Comparison of ENCODE assay signal across 8 mouse cellular contexts in genomic region chr11:97994539-97995100, GRCm38 (mm10). TPM values are rescaled to one million over a fixed set of nuclear protein-coding genes. Genes with fewer than 3 reads are reported as not detected.
DNase-seq lines count a peak whose midpoint lies in the region; ATAC-seq and TF ChIP-seq lines count a peak whose summit lies in the region.

No protein-coding gene starts in this region.

- H3K4me1 ChIP-seq in ES-Bruce4 (ENCODE audit: control insufficient read depth, insufficient read depth, low read length): peaks cover 4% of the 10 kb centered on the region
- peaks cover 14% of the 10 kb centered on the region; the same call in 1 of the 2 replicates for H3K4me1 ChIP-seq in embryonic facial prominence, embryonic 14.5 days (ENCODE audit: control insufficient read depth, insufficient read depth, low read length)
- H3K4me1 ChIP-seq in heart, embryonic 14.5 days (ENCODE audit: control insufficient read depth in 2 of 2, insufficient read depth in 2 of 2, low read length in 2 of 2): peaks cover 14 to 19% of the 10 kb centered on the region in 2 experiments

- peak; percentile 84 to 92 for DNase-seq in adrenal gland, postnatal 36 days
- DNase-seq in embryonic facial prominence, embryonic 14.5 days (ENCODE audit: low spot score): peak; percentile 68
- DNase-seq in kidney, postnatal 10 days: peak; percentile 88
- DNase-seq in skeletal muscle tissue, adult 2 months (ENCODE audit: low read depth, low spot score): peak; percentile 65
- no peak for DNase-seq in frontal cortex, postnatal 36 days (ENCODE audit: low spot score in 2 of 2)

- TF ChIP-seq POLR2A in ES-Bruce4 (IDR thresholded peaks at IDR 0.05; ENCODE audit: insufficient read depth, low read length): no peak

- H3K4me3 ChIP-seq in ES-Bruce4 (ENCODE audit: low read depth, low read length): peak overlapping the region; percentile 65
- H3K4me3 ChIP-seq in embryonic facial prominence, embryonic 14.5 days (ENCODE audit: low read depth, low read length): peak overlapping the region; percentile 49
- peak overlapping the region; percentile 42 to 50 for H3K4me3 ChIP-seq in heart, embryonic 14.5 days (ENCODE audit: control insufficient read depth in 1 of 2, insufficient read depth in 1 of 2, low read depth in 1 of 2, low read length in 2 of 2)

- TF ChIP-seq CTCF in ES-Bruce4 (IDR thresholded peaks at IDR 0.05; ENCODE audit: low read depth, low read length): peak; percentile 81

- no peak overlapping the region for H3K27ac ChIP-seq in ES-Bruce4 (ENCODE audit: insufficient read depth, low read length)
- no peak overlapping the region for H3K27ac ChIP-seq in embryonic facial prominence, embryonic 14.5 days (replicated peaks; ENCODE audit: low read depth, low read length)
- no peak overlapping the region for H3K27ac ChIP-seq in heart, embryonic 14.5 days (replicated peaks in 1 of 2; ENCODE audit: control insufficient read depth in 1 of 2, insufficient read depth in 1 of 2, low read depth in 2 of 2, low read length in 2 of 2)

- peak overlapping the region; percentile 81 for H3K9ac ChIP-seq in ES-Bruce4 (ENCODE audit: low read depth, poor library complexity, severe bottlenecking)
- no peak overlapping the region for H3K9ac ChIP-seq in embryonic facial prominence, embryonic 14.5 days (ENCODE audit: low read depth, low read length)
- H3K9ac ChIP-seq in heart, embryonic 14.5 days (ENCODE audit: low read length): peak overlapping the region; percentile 51

- peak; percentile 53; the same call in 1 of the 2 replicates for ATAC-seq in embryonic facial prominence, embryonic 14.5 days (ENCODE audit: low read depth)
- ATAC-seq in heart, embryonic 14.5 days (ENCODE audit: insufficient number of reproducible peaks, insufficient read depth, low FRiP score, low read depth): peak; percentile 41; the same call in 1 of the 2 replicates
- peak; percentile 73 for ATAC-seq in megakaryocyte, adult 5-6 weeks (ENCODE audit: poor library complexity, severe bottlenecking)

- peak overlapping the region; percentile 87 for H3K4me2 ChIP-seq in embryonic facial prominence, embryonic 14.5 days (ENCODE audit: low read depth, low read length)
- peak overlapping the region; percentile 83 for H3K4me2 ChIP-seq in heart, embryonic 14.5 days (ENCODE audit: low read length)

- WGBS in embryonic facial prominence, embryonic 14.5 days: 14% methylated on average over 9 of the region's 13 CpGs
- 5% methylated on average over 13 of the region's 13 CpGs for WGBS in heart, embryonic 14.5 days

- H3K36me3 ChIP-seq in ES-Bruce4 (ENCODE audit: control insufficient read depth, insufficient read depth, low read length, poor library complexity, severe bottlenecking): no peaks in the 10 kb centered on the region
- no peaks in the 10 kb centered on the region for H3K36me3 ChIP-seq in embryonic facial prominence, embryonic 14.5 days (ENCODE audit: control insufficient read depth, insufficient read depth, low read length)
- H3K36me3 ChIP-seq in heart, embryonic 14.5 days (ENCODE audit: control insufficient read depth, insufficient read depth, low read length): no peaks in the 10 kb centered on the region

- H3K27me3 ChIP-seq in ES-Bruce4 (ENCODE audit: control insufficient read depth, insufficient read depth, low read length, poor library complexity, severe bottlenecking): no peaks in the 10 kb centered on the region
- H3K27me3 ChIP-seq in embryonic facial prominence, embryonic 14.5 days (replicated peaks; ENCODE audit: control insufficient read depth, insufficient read depth, low read length): no peaks in the 10 kb centered on the region
- H3K27me3 ChIP-seq in heart, embryonic 14.5 days (ENCODE audit: control insufficient read depth, insufficient read depth, low read length): peaks cover 5% of the 10 kb centered on the region; the same call in 1 of the 2 replicates

- H3K9me3 ChIP-seq in ES-Bruce4 (replicated peaks; ENCODE audit: control insufficient read depth, insufficient read depth, low read length, poor library complexity, severe bottlenecking): no peaks in the 10 kb centered on the region
- no peaks in the 10 kb centered on the region for H3K9me3 ChIP-seq in embryonic facial prominence, embryonic 14.5 days (ENCODE audit: control insufficient read depth, low read length)
- H3K9me3 ChIP-seq in heart, embryonic 14.5 days (ENCODE audit: control insufficient read depth, low read length): no peaks in the 10 kb centered on the region

- no peak for TF ChIP-seq EP300 in ES-Bruce4 (IDR thresholded peaks at IDR 0.05; ENCODE audit: insufficient read depth, low read depth, low read length)

RNA-seq across cellular contexts. Expression of gene Arl5c, which starts 1.4 kb away (rescaled TPM):
- polyA plus RNA-seq in ES-Bruce4 (2011; ENCODE audit: insufficient read depth, insufficient read length, low read depth, missing spikeins): 2.8 and 3.6 TPM in 2 replicates
- total RNA-seq in adrenal gland, postnatal 36 days (2021): under 1 TPM; 0.76 to 0.92 TPM
- 6.1 and 7.0 TPM in 2 replicates for polyA plus RNA-seq in embryonic facial prominence, embryonic 14.5 days (2014; fragmentation: Nextera tagmentation; extraction: Ambion mirVana)
- 3.2 and 4.0 TPM in 2 replicates for polyA plus RNA-seq in heart, embryonic 14.5 days (2014; fragmentation: Nextera tagmentation; extraction: Ambion mirVana)
- total RNA-seq in megakaryocyte, adult 5-6 weeks (2015): 42.9 and 56.3 TPM in 2 replicates
- total RNA-seq in megakaryocyte, adult 5-6 weeks (2017): 51.2 TPM in 2 replicates

RNA-seq across cellular contexts. Expression of gene Plxdc1, which starts 8.4 kb away (rescaled TPM):
- polyA plus RNA-seq in ES-Bruce4 (2011; ENCODE audit: insufficient read depth, insufficient read length, low read depth, missing spikeins): 3.0 and 3.3 TPM in 2 replicates
- total RNA-seq in adrenal gland, postnatal 36 days (2021): 10 to 100 TPM in 1 of 2 experiments, 1 to 10 TPM in 1; 7.1 to 17.2 TPM
- polyA plus RNA-seq in embryonic facial prominence, embryonic 14.5 days (2014; fragmentation: Nextera tagmentation; extraction: Ambion mirVana): 1.6 and 2.0 TPM in 2 replicates
- polyA plus RNA-seq in heart, embryonic 14.5 days (2014; fragmentation: Nextera tagmentation; extraction: Ambion mirVana): 0.43 and 0.66 TPM in 2 replicates
- total RNA-seq in megakaryocyte, adult 5-6 weeks (2015): 13.7 and 15.9 TPM in 2 replicates
- 6.3 and 6.7 TPM in 2 replicates for total RNA-seq in megakaryocyte, adult 5-6 weeks (2017)

RNA-seq across cellular contexts. Expression of gene Cacnb1, which starts 28.2 kb away (rescaled TPM):
- 5.2 and 6.3 TPM in 2 replicates for polyA plus RNA-seq in ES-Bruce4 (2011; ENCODE audit: insufficient read depth, insufficient read length, low read depth, missing spikeins)
- 1 to 10 TPM; 6.9 to 8.4 TPM for total RNA-seq in adrenal gland, postnatal 36 days (2021)
- polyA plus RNA-seq in embryonic facial prominence, embryonic 14.5 days (2014; fragmentation: Nextera tagmentation; extraction: Ambion mirVana): 25.1 and 30.4 TPM in 2 replicates
- 7.1 and 7.9 TPM in 2 replicates for polyA plus RNA-seq in heart, embryonic 14.5 days (2014; fragmentation: Nextera tagmentation; extraction: Ambion mirVana)
- total RNA-seq in megakaryocyte, adult 5-6 weeks (2015): 1.2 and 1.4 TPM in 2 replicates
- total RNA-seq in megakaryocyte, adult 5-6 weeks (2017): 0.62 and 0.65 TPM in 2 replicates

RNA-seq across cellular contexts. Expression of gene Rpl19, which starts 31.9 kb away (rescaled TPM):
- 2,020 and 2,244 TPM in 2 replicates for polyA plus RNA-seq in ES-Bruce4 (2011; ENCODE audit: insufficient read depth, insufficient read length, low read depth, missing spikeins)
- total RNA-seq in adrenal gland, postnatal 36 days (2021): 1,000 to 10,000 TPM; 1,174 to 1,217 TPM
- polyA plus RNA-seq in embryonic facial prominence, embryonic 14.5 days (2014; fragmentation: Nextera tagmentation; extraction: Ambion mirVana): 1,126 and 1,148 TPM in 2 replicates
- 721 and 767 TPM in 2 replicates for polyA plus RNA-seq in heart, embryonic 14.5 days (2014; fragmentation: Nextera tagmentation; extraction: Ambion mirVana)
- total RNA-seq in megakaryocyte, adult 5-6 weeks (2015): 2,687 and 2,729 TPM in 2 replicates
- total RNA-seq in megakaryocyte, adult 5-6 weeks (2017): 1,233 and 1,246 TPM in 2 replicates

RNA-seq across cellular contexts. Expression of gene Stac2, which starts 58.6 kb away (rescaled TPM):
- polyA plus RNA-seq in ES-Bruce4 (2011; ENCODE audit: insufficient read depth, insufficient read length, low read depth, missing spikeins): 5.6 and 9.6 TPM in 2 replicates
- 1 to 10 TPM; 1.7 to 6.9 TPM for total RNA-seq in adrenal gland, postnatal 36 days (2021)
- 0.51 and 0.54 TPM in 2 replicates for polyA plus RNA-seq in embryonic facial prominence, embryonic 14.5 days (2014; fragmentation: Nextera tagmentation; extraction: Ambion mirVana)
- 0.59 and 0.78 TPM in 2 replicates for polyA plus RNA-seq in heart, embryonic 14.5 days (2014; fragmentation: Nextera tagmentation; extraction: Ambion mirVana)
- total RNA-seq in megakaryocyte, adult 5-6 weeks (2015): 0.09 TPM in 1 of 2 replicates, not detected in the other
- total RNA-seq in megakaryocyte, adult 5-6 weeks (2017): 0.04 and 0.08 TPM in 2 replicates

Comparison
In these comparisons a context has a peak if more than half of its experiments do, and no peak if none do; other contexts are left out.
1. DNase-seq: peak in adrenal gland, postnatal 36 days (2 of 2), embryonic facial prominence, embryonic 14.5 days (single experiment), kidney, postnatal 10 days (single experiment) and skeletal muscle tissue, adult 2 months (single experiment); none in frontal cortex, postnatal 36 days (0 of 2).
2. Peak in every context shown above with its lines, with median percentiles within 50 percentile points of each other: H3K4me3 ChIP-seq and ATAC-seq.